Comparison of ENCODE assay signal across 9 mouse cellular contexts in the genomic region with DNA sequence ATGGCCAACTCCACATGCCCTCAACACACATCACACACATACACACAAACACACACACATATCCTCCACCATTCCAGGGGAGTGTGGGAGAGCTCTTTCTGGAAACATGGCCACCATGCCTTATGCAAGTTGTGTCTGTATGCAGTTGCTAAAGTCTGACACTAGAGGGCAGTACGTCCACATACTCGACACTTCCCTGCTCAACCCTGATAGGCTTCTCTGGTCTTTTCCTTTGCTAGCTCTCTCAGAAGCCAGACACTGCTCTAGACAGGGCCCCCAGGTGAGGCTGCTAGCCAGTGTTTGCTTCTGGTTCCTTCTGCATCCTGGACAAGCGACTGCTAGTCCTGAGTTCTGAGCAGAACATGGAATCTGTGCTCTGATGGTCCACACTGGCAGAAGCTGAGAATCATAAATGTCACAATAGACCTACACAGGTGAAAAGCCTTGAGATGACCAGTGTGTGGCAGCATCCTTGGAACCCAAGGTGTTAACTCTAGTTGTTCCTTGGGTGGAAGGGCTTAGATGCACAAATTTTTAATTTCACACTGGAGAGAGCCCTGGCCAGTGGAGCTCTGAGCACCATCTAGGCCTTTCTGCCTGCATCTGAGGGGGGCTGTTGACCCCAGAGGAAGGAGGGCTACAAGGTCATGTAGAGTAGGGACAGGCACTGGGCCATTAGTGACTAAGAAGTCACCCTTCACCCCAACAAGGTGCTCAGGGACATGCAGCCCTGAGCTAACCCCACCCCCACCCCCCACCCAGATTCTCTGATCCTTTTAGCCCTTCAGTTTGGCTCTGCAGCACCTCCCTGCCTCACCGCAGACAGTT. TPM values are rescaled to one million over a fixed set of nuclear protein-coding genes. Genes with fewer than 3 reads are reported as not detected.
DNase-seq lines count a peak whose midpoint lies in the region; ATAC-seq lines count a peak whose summit lies in the region.
"Not testable (repeated sequence)": the region's sequence is repeated elsewhere in the genome, so short reads cannot be mapped to it uniquely, and the experiment has no call there.
"Had no signal": no experiment of that assay in that cellular context is flagged by ENCODE, and none has a peak within 500 bp of the region (broad histone marks: within the 10 kb centered on the region; RNA-seq: fewer than 3 reads in every experiment).

No protein-coding gene starts in this region.

- H3K36me3 ChIP-seq in hindbrain, embryonic 16.5 days (ENCODE audit: control insufficient read depth, insufficient read depth, low read length); lung, embryonic 15.5 days: not testable (repeated sequence)

- not testable (repeated sequence) for H3K4me2 ChIP-seq in hindbrain, embryonic 16.5 days (ENCODE audit: low read length); lung, embryonic 15.5 days

- H3K9me3 ChIP-seq in hindbrain, embryonic 16.5 days (ENCODE audit: control insufficient read depth, low read length); lung, embryonic 15.5 days: not testable (repeated sequence)

- not testable (repeated sequence) for H3K27me3 ChIP-seq in hindbrain, embryonic 16.5 days (replicated peaks; ENCODE audit: control insufficient read depth, insufficient read depth, low read length); lung, embryonic 15.5 days

- 11% methylated on average over 3 of the region's 4 CpGs for WGBS in hindbrain, embryonic 16.5 days
- 21% methylated on average over 4 of the region's 4 CpGs for WGBS in lung, embryonic 15.5 days

- peak; percentile 19 for DNase-seq in T-cell, adult 2 months (ENCODE audit: low spot score)
- peak; percentile 42 to 58 for DNase-seq in cerebellum, postnatal 25 days
- DNase-seq in frontal cortex, postnatal 14 days (ENCODE audit: low spot score in 2 of 2), result peak; percentile 49 to 58
- peak; percentile 66 to 70 for DNase-seq in layer of hippocampus, postnatal 10 days (ENCODE audit: low spot score in 2 of 2)
- peak; percentile 5 for DNase-seq in ovary, adult 18-20 months (ENCODE audit: low spot score)
- peak; percentile 41 for DNase-seq in thymus, postnatal 14 days

- H3K4me1 ChIP-seq in hindbrain, embryonic 16.5 days (ENCODE audit: control insufficient read depth, insufficient read depth, low read depth, low read length); lung, embryonic 15.5 days: not testable (repeated sequence)

- not testable (repeated sequence) for H3K9ac ChIP-seq in hindbrain, embryonic 16.5 days (ENCODE audit: low read depth, low read length); lung, embryonic 15.5 days

- H3K4me3 ChIP-seq in hindbrain, embryonic 16.5 days (ENCODE audit: low read length); lung, embryonic 15.5 days: not testable (repeated sequence)

- not testable (repeated sequence) for H3K27ac ChIP-seq in hindbrain, embryonic 16.5 days (ENCODE audit: low read depth, low read length); lung, embryonic 15.5 days

- ATAC-seq in hindbrain, embryonic 16.5 days, result peak; percentile 94
- peak; percentile 62; the same call in 1 of the 2 replicates for ATAC-seq in lung, embryonic 15.5 days (ENCODE audit: borderline replicate concordance, extremely low read depth, low FRiP score, low TSS enrichment)

RNA-seq across cellular contexts. Expression of a gene that starts 8.0 kb away (rescaled TPM):
- 0.16 TPM in 1 of 2 replicates, not detected in the other for polyA plus RNA-seq in hindbrain, embryonic 16.5 days (2015; fragmentation: Nextera tagmentation; extraction: Ambion mirVana)
- under 1 TPM; 0.41 to 0.65 TPM for total RNA-seq in layer of hippocampus, postnatal 10 days (2021)
- 0.26 TPM in 1 of 2 replicates, not detected in the other for polyA plus RNA-seq in lung, embryonic 15.5 days (2015; fragmentation: Nextera tagmentation; extraction: Ambion mirVana)
- polyA plus RNA-seq: heart, embryonic 13.5 days had no signal

RNA-seq across cellular contexts. Expression of a gene that starts 16.8 kb away (rescaled TPM):
- 0.09 and 0.26 TPM in 2 replicates for polyA plus RNA-seq in hindbrain, embryonic 16.5 days (2015; fragmentation: Nextera tagmentation; extraction: Ambion mirVana)
- under 1 TPM; 0.34 to 0.47 TPM for total RNA-seq in layer of hippocampus, postnatal 10 days (2021)
- not detected in 2 replicates for polyA plus RNA-seq in lung, embryonic 15.5 days (2015; fragmentation: Nextera tagmentation; extraction: Ambion mirVana)
- polyA plus RNA-seq: heart, embryonic 13.5 days had no signal

RNA-seq across cellular contexts. Expression of a gene that starts 37.4 kb away (rescaled TPM):
- 139 and 149 TPM in 2 replicates for polyA plus RNA-seq in hindbrain, embryonic 16.5 days (2015; fragmentation: Nextera tagmentation; extraction: Ambion mirVana)
- total RNA-seq in layer of hippocampus, postnatal 10 days (2021), result 100 to 1,000 TPM; 211 to 236 TPM
- polyA plus RNA-seq in lung, embryonic 15.5 days (2015; fragmentation: Nextera tagmentation; extraction: Ambion mirVana), result 101 and 106 TPM in 2 replicates

RNA-seq across cellular contexts. Expression of a gene that starts 50.1 kb away (rescaled TPM):
- 98.3 and 116 TPM in 2 replicates for polyA plus RNA-seq in hindbrain, embryonic 16.5 days (2015; fragmentation: Nextera tagmentation; extraction: Ambion mirVana)
- 10 to 100 TPM; 64.5 to 66.4 TPM for total RNA-seq in layer of hippocampus, postnatal 10 days (2021)
- 115 and 129 TPM in 2 replicates for polyA plus RNA-seq in lung, embryonic 15.5 days (2015; fragmentation: Nextera tagmentation; extraction: Ambion mirVana)

Comparison
In these comparisons a context has a peak if more than half of its experiments do, and no peak if none do; other contexts are left out.
1. DNase-seq: peak in every context shown above with its lines; median percentile 68 in layer of hippocampus, postnatal 10 days; 54 in frontal cortex, postnatal 14 days; 50 in cerebellum, postnatal 25 days; 41 in thymus, postnatal 14 days; 19 in T-cell, adult 2 months; 5 in ovary, adult 18-20 months.